Mouse (Mus musculus) 3134 (cell line): Measurements from ENCODE around the gene Elmo1.

Source experiments
- DNase-seq: peaks from one replicate; pipeline ENCODE4 v3.0.0-alpha.2; 2011; ENCODE audit warnings: low spot score; ENCODE audit not compliant: insufficient read length; ENCODE audit errors: extremely low read depth

The Elmo1 gene

DNA sequence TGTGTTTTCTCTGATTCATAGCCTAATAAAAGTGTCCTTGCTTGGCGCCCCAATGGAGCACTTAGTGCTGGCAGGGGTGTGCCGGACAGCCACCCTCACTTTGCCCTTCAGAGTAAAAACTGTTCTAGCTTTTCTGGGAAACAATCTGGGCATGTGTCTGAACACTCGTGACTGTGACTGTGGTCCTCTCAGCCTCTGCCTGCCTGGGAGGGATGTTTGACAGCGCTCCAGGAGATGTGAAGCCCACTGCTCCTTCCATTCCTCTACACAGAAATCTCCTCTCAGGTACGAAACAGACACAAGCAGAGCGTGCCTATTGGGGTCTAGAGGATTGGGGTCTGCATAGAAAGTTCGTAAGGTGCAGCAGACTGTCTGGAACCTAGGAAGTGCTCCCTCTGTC, 28.5 kb downstream of the Elmo1 start:
- no peak for DNase-seq

- no peak for DNase-seq
These were observed 30.3 kb downstream of the Elmo1 start for GRCm38 (mm10) chr13:20120723-20121122.

GRCm38 (mm10) chr13:20121385-20122043, 31.1 kb downstream of the Elmo1 start:
- no peak for DNase-seq

DNA sequence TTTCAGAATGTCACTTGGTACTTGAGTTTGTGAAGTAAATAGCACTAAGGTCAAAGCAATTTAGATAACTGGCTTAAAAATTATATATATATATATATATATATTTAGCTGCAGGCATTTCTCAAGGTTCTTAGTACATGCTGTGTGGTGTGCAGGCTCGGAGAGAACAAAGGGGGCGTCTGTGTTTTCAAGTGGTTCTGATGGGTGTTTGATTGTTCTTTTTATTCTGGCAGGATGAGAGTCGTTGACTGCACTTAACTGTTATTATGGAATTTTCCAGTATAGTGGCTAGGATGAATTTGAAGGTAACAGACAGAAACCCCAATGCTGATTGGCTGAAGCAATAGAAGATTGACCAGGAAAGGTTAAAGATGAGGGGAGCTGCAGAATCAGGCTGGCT, 33.6 kb downstream of the Elmo1 start:
- no peak for DNase-seq

DNA sequence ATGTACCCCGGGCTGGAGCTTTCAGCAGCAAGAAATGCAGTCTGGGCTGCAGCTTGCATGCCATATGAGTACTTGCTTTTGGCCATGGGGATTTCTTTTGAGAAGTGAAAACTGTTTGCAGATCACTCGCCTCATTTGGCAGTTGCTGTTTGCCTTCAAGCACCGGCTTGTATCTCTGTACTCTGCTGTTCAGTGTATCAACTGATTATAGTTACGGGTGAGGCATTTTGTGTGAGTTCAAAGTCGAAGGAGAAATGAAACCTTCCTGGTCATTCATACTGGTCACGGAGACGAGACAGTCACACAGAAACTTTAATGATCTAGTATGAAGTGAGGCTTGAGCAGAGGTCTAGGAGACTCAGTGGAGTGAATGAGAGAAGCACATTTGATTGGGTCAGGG, 34.6 kb downstream of the Elmo1 start:
- DNase-seq, result no peak

- DNase-seq, result no peak
These were observed 35.4 kb downstream of the Elmo1 start for GRCm38 (mm10) chr13:20125845-20126244.

- DNase-seq, result no peak
These were observed 37.2 kb downstream of the Elmo1 start for GRCm38 (mm10) chr13:20127553-20127952.

DNA sequence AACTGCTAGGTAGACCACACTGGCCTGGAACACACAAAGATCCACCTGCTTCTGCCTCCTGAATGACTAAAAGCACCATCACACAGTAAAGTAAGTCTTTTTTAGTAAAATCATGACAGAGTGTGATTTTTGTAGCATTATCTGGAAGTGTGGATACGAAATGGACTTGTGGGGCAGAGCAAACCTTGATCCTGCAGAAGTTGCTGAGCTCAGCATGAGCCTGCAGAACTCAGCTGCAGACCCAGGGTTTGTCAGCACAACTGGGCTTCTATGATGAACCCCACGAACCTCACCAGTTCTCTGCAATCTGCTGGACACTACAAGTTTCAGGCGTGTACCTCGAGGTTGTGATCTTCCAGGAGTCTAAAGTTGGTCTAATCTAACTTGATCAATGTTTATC, 37.7 kb downstream of the Elmo1 start:
- no peak for DNase-seq

DNA sequence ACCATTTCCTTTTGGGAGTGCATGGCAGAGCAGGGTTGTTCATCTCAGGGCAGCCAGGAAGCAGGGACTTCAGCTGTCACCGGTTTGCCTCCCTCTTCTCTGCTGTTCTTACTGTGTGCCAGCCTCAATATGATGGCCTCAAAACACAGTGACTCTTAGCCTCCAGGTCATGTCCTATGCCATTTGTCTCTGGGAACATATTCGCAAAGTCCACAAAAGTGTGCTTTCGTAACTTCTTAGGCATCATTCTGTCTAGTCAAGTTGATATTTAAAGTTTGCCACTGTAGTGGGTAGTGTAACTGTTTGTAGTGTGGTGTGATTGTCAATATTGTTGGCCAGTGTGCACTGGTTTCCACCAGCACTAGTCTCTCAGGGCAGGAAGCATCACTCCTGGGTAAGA, 40.3 kb downstream of the Elmo1 start:
- no peak for DNase-seq

- no peak for DNase-seq
These were observed 41.1 kb downstream of the Elmo1 start for GRCm38 (mm10) chr13:20131322-20131997.

GRCm38 (mm10) chr13:20131998-20132371, 41.6 kb downstream of the Elmo1 start:
- DNase-seq, result no peak

DNA sequence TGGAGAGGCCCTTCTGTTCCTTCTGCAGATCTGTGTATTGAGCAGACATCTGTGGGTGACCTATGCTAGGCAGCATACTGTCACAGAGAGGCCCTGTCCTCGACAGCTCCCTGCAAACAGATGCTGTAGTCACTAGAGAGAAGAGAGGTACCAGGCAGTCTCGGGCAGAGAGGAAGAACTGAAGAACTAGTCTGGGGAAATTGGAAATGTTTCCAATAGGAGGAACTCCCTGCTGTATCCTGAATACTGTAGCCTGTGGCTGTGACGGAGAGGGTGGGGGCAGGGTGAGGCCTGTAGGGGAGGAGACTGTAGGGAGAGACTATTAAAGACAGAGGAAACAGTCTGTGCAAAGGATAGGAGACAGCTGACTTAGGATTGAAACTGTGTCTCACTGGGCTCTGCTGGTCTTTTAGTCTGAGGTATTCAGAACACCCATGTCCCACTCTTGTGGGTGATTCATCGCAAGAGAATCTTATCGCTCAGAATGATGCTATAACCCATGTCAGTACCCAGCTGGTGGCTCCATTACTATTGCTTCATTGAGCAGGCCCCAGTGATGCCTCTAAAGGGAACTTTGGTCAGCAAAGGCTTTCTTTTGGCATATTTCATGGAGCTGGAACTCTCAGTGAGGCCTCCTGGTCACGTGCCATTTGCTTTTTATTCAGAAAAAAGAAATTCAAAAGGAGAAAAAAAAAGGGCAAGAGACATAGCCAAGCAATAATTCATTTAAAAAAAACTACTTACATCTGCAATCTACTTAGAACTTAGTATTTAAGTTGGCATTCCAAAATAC, 43.4 kb downstream of the Elmo1 start:
- no peak for DNase-seq

DNA sequence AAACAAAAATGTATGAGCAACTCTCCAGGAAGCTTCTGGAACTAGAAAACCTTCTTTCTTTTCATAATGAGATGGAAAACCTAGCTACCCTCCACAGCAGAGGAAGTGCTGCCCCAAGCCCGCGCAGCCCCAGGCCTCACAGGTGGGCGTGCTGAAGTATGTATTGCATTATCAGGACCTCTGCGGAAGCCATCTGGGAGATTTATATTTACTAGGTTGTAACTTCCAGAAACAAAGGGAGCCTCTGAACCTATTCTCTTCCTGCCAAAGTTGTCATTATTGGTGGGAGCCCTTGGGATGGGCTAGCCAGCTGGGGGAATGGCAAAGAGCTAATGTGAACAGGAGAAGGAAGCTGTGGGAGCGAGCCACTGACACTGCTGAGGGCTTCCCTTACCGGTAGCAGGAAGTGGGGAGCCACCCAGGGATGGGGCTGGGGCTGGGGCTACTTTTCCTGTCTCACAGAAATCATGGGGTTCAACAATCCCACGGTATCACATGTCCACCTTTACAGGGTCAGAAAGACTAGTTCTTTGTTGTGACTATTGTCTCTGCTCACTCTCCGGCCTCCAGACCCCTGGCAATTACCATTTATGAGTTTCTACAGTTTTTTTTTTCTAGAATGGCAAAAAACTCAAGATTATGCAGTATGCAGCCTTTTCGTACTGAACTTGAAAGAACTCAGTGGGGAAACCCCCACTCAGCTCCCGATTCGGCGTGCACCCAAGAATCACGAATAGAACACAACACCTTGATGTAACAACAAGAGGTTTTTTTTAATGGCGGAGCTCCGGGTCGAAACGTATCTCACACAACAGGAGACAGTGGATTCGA, 44.2 kb downstream of the Elmo1 start:
- no peak for DNase-seq

- DNase-seq, result no peak
These were observed 46.4 kb downstream of the Elmo1 start for GRCm38 (mm10) chr13:20136753-20137152.

- DNase-seq, result no peak
These were observed 48.1 kb downstream of the Elmo1 start for GRCm38 (mm10) chr13:20138466-20138865.

GRCm38 (mm10) chr13:20139060-20139459, 48.7 kb downstream of the Elmo1 start:
- no peak for DNase-seq

DNA sequence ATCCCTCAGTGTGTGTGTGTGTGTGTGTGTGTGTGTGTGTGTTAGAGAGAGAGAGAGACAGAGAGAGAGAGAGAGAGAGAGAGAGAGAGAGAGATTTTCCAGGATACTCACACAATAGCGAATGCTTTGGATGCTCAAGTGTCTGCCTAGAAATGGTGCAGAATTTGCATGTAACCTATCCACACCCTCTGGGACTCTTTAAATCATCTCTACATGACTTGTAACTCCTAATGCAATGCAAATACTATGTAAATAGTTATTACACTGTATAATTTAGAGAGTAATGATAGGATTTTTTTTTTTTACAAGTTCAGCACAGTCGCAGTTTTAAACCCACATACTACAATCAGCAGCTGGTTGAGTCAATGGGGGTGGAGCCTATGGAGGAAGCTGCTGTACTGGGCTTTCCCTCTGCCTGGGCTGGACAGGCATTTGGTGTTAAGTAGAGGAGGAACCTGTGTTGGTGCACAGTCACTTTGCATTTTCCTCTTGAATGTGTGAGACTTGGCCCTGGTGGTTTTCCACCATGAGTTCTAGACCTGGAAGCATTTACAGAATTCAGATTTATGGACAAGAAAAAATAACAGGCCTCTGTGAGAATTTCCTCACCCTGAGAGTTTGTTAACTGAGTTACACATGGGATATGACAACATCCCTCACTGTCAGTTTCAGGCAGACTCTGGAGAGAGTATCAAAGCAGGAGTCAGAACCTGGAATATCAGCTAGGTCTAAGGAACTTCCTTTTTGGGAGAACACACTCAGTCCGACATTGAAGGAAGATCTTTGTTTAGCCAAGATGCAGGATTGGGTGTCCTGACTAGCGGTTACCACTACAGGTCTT, 49.6 kb downstream of the Elmo1 start:
- DNase-seq, result no peak

- DNase-seq, result no peak
These were observed 52.2 kb downstream of the Elmo1 start for GRCm38 (mm10) chr13:20142637-20143036.

DNA sequence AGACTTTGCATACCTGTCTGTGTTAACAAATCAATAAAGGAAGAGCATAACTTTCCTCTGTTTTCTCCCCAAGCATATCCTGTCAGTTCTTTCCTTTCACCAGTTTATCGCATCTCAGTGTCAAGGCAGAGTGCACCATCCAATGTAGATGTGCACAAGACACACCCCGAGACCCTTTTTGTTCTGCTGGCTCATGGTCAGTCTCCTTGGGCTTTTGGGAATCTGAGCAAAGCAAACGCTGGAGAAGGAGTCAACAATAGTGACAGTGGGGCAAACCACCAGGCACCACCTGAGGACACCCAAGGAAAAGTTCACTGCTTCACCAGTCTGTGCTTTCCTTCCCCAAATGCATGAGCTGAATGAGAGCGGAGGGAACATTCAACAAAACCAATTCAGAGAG, 56.5 kb downstream of the Elmo1 start:
- no peak for DNase-seq

DNA sequence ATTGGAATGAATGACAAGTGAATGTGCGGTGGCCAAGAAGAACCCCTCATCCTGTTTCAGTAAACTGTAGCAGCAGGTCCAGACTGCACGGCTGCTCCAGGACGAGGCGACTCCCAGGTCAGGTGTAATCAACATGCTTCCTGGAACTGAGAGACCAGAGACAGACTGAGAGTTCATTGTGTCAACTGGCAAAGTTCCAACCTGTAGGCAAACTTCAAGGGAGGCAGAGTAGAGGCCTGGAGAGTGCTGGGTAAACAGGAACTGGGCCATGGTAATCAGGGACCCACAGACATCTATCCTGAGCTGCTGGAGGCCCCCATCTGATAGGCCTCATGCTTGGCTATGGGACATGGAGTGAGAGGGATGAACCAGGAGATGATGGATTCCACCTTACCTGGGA, 57.3 kb downstream of the Elmo1 start:
- no peak for DNase-seq
